Mouse (Mus musculus) right cerebral cortex, adult 18-20 months (tissue): ENCODE measurements around the gene Glcci1.
"Not testable (repeated sequence)": the region's sequence is repeated elsewhere in the genome, so short reads cannot be mapped to it uniquely, and the experiment has no call there.

Experiments used
- DNase-seq: peaks from one replicate; pipeline ENCODE4 v3.0.0; 2022; ENCODE audit warnings: mixed read lengths

The Glcci1 gene

DNA sequence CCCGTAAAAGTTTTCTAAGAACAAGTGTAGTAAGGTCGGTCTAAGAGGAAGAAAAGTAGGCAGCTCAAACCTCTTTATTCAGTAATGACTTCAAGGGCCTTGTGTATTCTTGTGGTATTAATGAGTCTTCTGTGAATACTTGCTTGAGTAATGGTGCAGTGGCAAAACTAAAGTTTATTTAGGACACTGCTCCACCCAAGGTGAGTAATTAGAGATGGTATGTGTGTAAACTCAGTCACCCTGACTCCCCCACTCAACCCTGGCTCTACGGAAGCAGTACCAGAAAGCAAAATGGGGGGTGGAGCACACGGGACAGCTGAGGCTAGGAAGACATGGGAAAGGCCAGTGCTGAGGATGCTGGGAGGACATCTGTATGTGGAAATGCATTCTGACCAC, 13.6 kb upstream of the Glcci1 start:
- no peak for DNase-seq

DNA sequence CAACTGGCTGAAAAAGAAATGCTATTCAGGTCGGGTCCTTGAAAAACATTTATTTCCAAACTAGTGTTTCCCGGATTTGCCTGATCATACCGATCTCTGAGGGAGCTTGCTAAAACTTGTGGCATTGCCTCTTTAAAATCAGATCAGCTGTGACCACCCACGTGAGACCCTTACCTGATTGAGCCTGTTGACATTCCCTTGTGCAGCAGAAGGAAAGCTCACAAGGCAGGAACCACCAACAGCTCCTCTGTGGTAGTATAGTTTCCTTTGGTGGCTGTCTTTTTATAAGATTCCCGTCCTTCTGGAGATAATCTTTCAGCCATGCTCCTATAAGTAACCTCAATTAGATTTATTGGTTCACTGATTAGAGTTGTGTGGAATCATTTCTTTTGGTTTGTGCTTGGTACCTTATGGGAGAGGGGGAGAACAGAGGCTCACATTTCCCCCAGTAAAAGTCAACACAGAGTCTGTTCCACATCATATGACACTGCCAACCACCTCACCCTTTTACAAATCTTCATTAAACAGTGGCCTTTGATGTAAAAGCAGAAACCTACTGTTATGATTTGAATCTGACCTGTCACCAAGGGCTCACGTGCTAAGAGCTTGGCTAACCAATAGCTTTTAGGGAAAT, 12.0 kb upstream of the Glcci1 start:
- DNase-seq = no peak

DNA sequence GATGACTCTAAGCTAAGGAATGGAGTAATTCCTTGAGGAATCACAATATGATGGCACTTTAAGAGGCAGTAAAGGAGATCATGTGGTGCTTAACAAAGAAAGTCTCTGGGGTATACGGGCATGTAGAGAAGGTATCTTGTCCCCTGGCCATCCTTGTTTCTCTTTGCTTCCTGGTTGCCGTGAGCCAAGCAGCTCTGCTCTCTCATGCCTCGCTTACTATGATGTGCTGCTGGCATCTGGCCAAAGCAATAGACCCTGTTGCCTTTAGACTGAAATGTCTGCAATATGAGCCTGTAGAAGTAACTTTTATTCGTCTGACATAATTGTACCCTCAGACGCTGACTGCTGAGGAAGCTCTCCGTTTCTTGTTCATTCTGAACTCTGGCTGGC, 11.5 kb upstream of the Glcci1 start:
- DNase-seq = no peak

DNA sequence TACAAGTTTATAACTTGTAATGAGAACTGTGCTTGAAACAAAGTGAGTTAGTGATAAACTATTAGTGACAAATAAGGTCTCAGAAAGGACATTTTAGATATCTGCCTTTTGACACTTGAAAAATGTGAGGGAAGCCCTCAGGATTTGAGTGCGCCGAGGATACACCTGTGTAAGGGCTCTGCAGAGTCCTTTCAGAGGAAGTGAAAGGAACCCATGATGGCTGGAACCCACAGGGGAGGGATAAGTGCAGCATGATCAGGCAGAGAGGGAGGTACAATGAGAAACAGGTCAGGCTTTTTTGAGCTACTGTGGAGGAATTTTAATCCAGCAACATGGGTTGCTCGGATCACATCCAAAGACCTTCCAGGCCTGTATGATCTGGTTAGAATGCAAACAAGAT, 10.4 kb upstream of the Glcci1 start:
- no peak for DNase-seq

DNA sequence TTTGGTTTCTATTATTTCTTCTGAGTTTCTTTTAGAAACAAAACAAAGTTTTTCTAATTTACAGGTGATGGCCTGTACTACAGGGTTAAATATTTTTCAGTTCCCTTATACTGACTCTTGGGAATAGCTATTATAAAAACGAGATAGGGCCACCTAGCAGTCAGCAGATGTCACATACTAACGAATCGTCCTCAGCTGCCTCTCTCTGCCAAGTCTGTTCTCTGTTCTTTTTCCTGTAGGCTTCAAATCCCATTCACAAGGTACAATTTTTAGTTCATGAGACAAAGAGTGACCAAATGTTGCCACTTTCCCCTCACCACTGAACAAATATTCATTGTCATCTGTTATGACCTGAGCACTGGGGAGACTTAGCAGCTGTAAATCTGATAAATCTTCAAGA, 5.4 kb upstream of the Glcci1 start:
- DNase-seq = no peak

DNA sequence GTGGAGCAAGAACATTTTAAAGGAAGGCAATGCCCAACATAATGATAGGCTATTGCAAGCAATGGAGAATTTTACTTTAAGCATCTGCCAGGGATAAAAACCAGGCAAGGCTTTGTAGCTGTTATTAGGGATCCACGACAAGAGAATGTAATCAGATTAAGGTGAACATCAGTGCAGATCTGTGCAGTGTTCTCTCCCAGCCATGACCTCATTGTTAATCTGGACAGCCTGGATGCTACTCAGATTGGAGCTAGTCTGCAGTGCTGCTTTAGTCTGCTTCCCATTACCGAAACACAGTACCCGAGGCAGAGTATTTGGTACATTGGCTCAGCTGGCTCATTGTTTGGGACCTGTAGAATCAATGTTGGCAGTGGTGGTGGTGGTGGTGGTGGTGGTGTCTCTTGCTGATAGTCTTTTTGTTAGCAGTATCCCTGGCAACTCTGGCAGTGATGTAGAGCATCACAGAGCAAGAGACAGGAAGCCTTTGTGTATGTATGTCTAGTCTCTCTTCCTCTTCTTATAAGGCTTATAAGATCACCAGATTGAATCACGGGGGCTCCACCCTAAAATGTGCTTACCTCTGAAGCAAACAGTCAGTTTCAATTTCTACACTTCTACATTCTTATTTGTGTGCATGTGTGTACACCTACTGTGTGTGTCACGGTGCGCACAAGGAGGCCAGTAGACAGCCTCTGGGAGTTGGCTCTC, 4.7 kb upstream of the Glcci1 start:
- no peak for DNase-seq

DNA sequence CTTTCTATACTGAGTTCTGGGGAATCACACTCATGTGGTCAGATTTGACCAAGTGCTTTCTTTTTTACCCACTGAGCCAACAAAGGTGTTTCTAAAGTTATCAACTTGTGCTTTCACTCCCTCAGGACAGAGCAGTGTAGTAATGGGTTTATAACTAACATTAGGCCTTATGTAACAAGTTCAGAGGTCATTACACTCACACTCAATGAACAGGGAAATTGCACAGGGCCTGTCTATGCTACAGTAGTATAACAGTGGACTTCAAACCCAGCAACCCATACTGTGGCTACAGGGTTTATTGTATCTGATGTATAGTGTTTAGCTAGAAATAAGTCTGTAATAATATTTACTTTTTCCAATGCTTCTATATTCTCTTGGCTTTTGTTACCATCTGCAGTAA, 2.8 kb upstream of the Glcci1 start:
- DNase-seq = no peak

DNA sequence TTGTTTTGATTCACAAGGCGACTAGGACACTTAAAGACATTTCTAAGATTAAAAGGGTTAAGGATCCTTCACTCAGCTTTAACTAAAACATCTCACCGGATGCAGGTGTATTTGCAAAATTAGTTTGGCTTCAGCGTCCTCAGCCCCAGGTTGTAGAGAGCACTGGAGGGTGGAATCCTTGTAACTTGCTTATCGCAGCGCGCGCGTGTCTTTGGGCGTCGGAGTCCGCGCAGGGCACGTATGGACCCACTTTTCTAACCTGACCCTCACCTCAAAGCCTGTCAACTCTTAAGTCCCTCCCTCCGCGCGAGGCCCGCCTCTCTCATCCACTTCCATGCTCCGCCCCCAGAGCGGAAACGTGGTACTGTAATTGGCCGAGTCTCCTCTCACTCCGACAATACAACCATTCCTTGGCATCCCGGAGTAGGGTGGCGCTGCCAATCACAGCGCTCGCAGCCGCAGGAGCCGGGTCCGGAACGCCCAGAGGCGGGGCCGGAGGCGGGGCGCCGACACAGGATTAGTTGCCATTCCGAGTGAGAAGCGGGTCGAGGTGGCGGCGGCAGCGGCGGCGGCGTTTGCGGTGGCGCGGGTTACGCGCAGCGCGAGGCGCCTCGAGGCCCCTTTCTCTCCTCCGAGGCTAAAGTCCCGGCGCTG, 390 bp upstream of the Glcci1 start:
- peak; percentile 100 for DNase-seq

DNA sequence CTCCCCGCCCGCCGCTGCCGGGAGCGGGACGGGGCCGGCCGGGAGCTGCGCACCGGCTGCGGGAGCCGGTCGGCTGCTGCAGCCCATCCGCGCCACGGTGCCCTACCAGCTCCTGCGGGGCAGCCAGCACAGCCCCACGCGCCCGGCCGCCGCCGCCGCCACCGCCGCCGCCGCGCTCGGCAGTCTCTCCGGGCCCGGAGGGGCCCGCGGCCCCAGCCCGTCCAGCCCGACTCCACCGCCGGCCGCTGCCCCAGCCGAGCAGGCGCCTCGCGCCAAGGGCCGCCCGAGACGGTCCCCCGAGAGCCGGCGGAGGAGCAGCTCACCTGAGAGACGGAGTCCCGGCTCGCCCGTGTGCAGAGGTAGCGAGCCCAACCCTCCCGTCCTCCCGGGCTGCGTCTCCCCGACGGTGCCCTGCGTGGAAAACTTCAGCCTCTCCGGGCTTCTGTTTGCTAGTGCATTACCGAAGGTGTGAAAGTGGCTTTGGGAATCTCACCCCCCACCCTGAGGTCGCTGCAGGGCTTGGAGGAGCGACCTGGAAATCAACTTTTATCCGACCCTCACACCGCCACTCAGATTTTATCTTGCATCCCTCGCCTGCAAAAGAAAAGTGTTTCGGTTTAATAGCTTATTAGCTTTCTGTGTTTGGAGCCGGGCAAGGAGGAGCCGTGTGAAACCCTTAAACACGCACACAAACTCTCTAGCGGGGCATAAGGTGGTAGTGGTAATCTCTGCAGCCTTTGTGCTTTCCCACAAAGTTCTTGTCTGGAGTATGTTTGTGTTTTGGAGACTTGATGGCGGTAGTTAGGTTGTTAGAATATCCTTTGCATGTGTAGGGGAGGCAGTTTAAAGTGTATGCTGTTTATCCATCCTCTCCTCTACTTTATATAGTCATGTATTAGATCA, 812 bp downstream of the Glcci1 start:
- peak; percentile 27 for DNase-seq

DNA sequence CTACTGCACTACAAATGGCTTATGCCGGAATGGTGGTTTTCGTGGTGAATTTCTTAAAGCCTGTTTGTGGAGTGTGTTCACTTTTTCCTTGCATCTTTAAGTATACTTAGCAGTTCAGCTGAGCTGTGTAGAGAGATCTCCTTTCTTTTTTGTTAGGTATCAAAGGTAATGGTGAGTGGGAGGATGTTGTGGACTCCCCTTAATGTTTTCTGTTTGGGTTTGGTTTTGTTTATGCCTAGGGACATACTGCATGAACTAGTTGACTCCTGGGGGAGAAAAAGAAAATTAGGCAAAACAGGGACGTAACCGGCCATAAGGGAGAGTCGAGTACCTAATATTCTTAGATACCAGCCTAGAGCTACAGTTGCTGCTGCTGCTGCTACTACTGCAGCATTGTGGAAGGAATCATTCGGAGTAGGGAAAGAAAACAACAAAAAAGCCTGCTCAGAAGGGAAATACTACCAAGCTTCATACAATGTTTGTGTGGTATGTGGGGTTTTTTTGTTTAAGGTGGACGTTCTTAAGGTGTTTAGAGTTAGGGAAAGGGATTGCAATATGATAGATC, 1.5 kb downstream of the Glcci1 start:
- no peak for DNase-seq

DNA sequence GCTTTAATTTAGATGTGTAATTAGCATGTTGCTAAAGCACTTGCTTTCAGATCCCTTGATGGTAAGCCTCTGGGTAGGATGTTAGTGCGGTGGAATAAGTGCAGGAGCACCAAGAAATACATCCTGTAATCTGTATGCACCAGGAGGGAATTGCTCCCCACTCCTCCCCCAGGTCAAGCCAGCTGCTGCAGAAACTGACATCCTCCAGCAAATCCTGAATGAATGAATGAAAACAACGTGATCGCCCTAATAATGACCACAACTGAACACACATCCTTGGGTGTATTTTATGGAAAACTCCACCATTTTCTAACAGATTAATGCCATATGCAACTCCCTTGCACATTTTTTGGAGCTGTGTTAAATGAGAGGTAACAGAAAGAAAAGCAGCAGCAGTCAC, 2.0 kb downstream of the Glcci1 start:
- DNase-seq = no peak

DNA sequence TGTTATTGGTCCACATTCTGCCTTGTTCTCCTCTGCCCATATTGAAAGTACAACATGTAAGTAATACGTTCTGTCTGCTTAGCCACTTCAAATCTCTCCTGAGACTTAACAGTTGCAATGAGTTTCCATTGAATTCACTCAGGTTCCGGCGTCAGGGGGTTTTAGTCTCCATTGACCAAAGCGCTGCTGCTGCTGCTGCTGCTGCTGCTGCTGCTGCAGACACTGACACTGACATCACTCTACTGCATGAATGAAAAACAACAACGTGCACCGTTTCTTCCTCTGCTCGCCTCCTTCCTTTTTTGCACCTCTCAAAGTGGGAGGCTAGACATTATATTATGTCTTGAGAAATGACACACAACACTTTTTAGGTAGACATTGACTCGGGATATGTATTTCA, 3.0 kb downstream of the Glcci1 start:
- no peak for DNase-seq

DNA sequence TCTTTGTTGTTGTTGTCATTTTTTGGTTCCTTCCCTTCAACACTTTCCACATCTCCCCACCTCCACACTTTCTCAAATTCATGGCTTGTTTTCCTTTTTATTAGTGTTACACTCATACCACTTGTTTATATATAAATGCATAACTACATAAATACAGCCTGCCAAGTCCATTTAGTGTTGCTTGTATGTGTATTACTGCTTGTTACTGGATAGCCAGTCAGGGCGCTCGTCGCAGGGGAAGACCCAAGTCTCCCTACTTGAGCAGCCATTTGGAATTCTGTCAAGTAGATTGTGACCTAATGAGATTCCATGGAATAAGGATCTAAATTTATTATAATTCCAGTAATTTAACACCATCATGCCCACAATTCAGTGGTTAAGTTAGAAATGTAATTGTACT, 10.3 kb downstream of the Glcci1 start:
- no peak for DNase-seq

DNA sequence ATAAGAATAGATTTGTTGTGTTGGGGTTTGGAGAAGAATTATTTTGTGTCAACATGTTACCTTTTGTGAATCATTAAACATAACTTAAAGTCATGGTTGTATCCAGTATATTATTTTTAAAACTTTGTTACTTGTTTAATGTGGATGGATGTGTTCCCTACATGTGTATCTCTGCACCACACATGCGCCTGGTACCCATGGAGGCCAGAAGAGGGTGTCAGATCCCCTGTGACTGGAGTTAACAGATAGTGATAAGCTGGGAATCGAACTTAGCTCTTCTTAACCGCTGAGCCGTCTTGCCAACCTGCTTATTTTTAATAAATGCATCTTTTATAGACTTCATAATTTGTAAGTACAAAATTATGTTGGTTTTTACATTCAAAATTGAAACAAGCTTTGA, 11.8 kb downstream of the Glcci1 start:
- DNase-seq = no peak

DNA sequence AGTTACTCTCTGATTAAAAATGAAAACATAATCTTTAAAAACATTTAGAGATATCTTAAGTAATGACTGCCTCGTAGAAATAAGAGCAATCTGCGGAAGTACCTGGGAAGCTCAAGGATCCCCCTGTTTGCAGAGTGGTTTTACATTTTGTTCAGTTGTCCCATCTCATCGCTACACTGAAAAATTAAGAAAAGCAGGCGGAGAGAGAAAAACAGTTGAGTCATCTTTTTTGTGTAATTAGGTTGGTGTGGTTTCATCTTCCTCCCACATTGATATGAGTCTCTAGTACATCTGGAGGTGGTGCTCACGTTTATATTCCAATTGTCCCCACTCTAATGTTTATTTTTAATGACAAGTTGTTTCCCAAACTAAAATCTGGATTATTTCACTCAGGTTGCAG, 15.3 kb downstream of the Glcci1 start:
- no peak for DNase-seq

DNA sequence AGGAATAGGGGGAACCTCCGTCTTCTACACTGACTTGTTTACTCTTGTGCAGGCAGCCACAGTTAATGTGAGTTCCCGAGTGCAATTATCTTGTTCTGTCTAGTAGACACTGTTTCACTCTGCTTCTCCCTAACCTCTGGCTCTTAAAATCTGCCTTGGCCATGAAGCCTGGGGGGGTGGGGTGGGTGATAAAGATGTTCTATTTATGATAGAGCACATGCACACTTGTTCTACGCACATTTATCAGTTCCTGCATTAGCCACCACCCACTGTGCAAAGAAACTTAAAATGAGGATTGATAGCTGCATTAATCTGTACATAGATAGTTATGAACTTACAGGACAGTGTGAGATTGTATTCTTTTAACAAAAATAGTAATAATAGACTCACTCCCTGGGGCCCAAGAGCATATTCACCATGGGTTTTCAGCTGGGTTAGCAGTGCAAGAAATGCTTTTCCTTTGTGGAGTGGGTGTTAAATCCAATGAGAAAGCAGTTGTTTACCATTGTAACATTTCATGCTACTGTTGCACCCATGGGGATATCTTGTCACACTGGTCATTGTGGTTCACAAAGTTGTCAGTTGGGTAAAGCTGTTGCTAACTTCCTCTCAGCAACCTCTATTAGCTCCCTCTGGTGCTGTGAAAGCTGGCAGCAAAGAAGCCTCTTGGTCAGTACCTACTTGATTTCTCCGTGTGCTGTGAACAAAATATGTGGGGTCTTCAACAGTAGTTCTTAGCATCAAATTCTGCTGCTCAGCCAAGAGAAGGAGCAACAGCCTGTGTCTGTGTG, 21.9 kb downstream of the Glcci1 start:
- no peak for DNase-seq

DNA sequence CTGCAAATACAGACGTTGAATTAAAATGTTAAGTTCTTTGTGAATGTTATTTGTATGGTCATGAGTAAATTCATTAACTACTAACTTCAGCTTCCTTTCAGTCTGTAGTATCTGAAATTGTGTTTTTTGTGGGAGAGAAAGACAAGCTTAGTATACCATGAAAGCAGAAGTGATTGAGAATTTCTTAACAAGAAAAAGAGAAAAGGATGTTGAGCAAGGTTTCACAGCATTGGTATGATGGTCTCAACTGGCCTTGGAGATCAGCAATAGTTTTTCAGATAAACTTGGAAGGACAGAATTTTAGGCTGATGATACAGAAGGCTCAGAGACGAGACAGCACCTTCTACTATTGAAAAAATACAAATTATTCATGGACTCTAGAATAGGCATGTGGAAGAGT, 27.5 kb downstream of the Glcci1 start:
- no peak for DNase-seq

DNA sequence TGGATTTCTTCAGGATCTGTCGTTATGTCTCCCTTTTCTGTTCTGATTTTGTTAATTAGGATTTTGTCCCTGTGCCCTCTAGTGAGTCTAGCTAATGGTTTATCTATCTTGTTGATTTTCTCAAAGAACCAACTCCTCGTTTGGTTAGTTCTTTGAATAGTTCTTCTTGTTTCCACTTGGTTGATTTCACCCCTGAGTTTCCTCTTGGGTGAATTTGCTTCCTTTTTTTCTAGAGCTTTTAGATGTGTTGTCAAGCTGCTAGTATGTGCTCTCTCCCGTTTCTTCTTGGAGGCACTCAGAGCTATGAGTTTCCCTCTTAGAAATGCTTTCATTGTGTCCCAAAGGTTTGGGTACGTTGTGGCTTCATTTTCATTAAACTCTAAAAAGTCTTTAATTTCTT, 32.1 kb downstream of the Glcci1 start:
- DNase-seq = not testable (repeated sequence)

DNA sequence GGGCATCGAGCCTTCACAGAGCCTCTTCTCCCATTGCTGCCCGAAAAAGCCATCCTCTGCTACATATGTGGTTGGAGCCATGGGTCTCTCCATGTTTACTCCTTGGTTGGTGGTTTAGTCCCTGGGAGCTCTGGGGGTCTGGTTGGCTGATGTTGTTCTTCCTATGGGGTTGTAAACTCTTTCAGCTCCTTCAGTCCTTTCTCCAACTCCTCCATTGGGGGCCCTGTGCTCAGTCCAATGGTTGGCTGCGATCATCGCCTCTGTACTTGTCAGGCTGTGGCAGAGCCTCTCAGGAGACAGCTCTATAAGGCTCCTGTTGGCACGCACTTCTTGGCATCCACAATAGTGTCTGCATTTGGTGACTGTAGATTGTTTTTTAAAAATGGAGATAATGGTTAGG, 35.4 kb downstream of the Glcci1 start:
- DNase-seq = no peak

DNA sequence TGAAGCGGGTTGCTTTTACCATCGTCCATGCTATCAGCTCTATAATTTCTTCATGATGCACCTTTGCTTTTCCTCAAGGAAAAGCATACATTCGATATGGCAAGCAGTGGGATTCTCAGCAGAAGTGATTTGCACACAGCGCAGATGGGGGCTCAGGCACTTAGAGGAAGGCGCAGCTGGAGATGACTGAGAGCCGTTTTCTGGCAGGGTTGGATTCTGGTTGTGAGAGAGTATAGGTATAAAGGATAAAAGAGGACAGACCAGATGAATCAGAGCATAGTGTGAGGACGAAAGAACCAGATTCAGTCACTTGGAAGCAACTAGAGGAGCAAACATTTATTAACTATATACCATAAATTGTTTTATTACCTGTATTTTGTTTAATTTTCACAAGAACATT, 36.4 kb downstream of the Glcci1 start:
- no peak for DNase-seq

DNA sequence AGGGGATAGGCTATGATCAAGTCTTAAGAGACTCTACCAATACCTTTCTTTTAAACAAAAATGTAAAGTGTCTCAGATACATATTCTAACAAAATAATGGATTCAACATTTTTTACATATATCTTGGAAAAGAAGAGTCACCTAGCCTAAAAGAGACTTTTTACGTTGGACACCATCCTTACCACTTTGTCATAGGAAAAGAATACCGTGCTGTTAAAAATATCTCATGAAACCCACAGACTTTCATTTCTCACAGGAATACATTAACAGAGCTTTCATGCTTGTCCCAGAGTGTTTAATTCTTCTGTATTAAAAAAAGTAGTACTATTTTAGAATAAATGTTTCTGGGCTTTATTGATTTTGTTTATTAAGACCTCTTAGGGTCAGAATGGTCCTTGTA, 41.8 kb downstream of the Glcci1 start:
- no peak for DNase-seq

DNA sequence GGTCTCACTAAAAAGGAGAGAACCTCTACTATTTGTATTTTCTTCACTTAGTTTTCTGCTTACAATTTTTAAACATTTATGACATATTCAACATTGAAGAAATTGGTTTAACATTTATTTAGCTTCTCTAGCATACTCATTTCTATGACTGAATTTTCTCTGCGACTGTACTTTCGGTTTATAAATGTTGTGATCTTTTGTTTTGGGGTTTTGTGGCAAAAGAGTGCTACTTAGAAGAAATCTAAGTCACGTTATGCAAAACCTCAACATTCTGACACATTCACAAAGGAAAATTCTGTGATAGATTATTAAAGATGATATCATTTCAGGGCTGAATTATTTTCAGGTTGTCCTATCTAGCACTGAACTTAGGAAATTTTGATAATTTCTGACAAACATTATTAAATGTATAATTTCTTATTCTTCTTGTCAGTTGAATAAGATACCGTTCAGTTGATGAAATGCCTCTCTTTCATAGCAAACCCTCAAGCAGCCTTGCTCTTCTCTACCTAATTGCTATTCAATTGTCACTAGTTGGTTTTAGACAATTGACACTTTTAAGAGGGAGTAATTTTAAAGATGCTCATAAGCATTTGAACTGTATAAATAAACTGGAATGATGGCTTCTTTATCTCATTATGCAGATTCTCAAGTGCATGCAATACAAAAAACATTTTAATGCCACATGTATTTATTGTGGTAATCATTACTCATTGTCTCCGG, 47.6 kb downstream of the Glcci1 start:
- no peak for DNase-seq
